Mouse (Mus musculus): Measurements from ENCODE around the gene Crb2. TPM values are rescaled to one million over a fixed set of nuclear protein-coding genes. Genes with fewer than 3 reads are reported as not detected.

Crb2 gene
- total RNA-seq (2014; rRNA removed) = not detected in 2 replicates
- 0.04 and 0.10 TPM in 2 replicates for polyA plus RNA-seq (2012; rRNA removed)

DNA sequence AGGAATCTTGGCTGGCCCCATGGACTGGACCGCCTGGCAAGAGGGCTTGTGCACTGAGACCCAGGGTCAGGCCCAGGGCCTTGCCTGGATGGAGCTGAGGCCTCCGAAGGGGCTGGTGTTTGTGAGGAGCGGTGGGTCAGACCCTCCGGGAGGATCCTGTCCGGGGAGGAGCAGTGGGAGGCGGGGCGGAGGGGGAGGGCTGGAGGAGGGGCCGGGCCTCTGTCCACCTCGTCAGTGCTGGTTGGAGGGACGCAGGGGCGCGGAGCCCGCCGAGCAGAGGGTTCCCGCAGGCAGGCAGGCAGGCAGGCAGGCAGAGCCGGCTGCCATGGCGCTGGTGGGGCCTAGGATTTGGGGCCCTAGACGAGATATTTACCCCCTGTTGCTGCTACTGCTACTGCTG lies at the start of gene Crb2:
Gene Crb2, plus strand, starts transcription at position 234 of the 400 bp plus-strand sequence.
- Histone ChIP-seq H3K79me2 (ENCODE audit: control insufficient read depth, insufficient read depth, low read length) (no peaks in the 10 kb centered on the region), H3K27me3 (ENCODE audit: control insufficient read depth, insufficient read depth, low read length) (0 out of 2 replicates have a peak, but pooled peaks cover 3% of the 10 kb centered on the region), H3K4me3 (ENCODE audit: insufficient read depth, low read depth, low read length) (no peak within 1 kb of the TSS), H3K4me1 (ENCODE audit: control insufficient read depth, insufficient read depth, low read length) (0 out of 2 replicates have a peak, but pooled peaks cover 2% of the 10 kb centered on the region), H3K9ac (ENCODE audit: low read depth, low read length) (no peak within 1 kb of the TSS), H3K36me3 (ENCODE audit: control insufficient read depth, insufficient read depth, low read length) (no peaks in the 10 kb centered on the region), H3K27ac (replicated peaks; ENCODE audit: insufficient read depth, low read depth, low read length) (no peak within 1 kb of the TSS)
- DNase-seq (ENCODE audit: extremely low read depth, low read depth, low spot score) = no peak
- WGBS = 23% methylated on average over 18 of the region's 18 CpGs
- no peak for TF ChIP-seq POLR2A (IDR thresholded peaks at IDR 0.05; ENCODE audit: extremely low read depth, insufficient read depth, low read length)
- TF ChIP-seq CTCF (IDR thresholded peaks at IDR 0.05; ENCODE audit: low read depth, low read length) = no peak

- Histone ChIP-seq H3K27me3 (ENCODE audit: control insufficient read depth, insufficient read depth, low read length) (no peaks in the 10 kb centered on the region), H3K9ac (ENCODE audit: low read depth, low read length) (no peak overlapping the region), H3K79me2 (ENCODE audit: control insufficient read depth, insufficient read depth, low read length) (no peaks in the 10 kb centered on the region), H3K4me3 (ENCODE audit: insufficient read depth, low read depth, low read length) (no peak overlapping the region), H3K27ac (replicated peaks; ENCODE audit: insufficient read depth, low read depth, low read length) (no peak overlapping the region), H3K4me1 (ENCODE audit: control insufficient read depth, insufficient read depth, low read length) (no peaks in the 10 kb centered on the region), H3K36me3 (ENCODE audit: control insufficient read depth, insufficient read depth, low read length) (no peaks in the 10 kb centered on the region)
- no peak for DNase-seq (ENCODE audit: extremely low read depth, low read depth, low spot score)
- WGBS = 90% methylated on average over 5 of the region's 5 CpGs
- TF ChIP-seq POLR2A (IDR thresholded peaks at IDR 0.05; ENCODE audit: extremely low read depth, insufficient read depth, low read length) (no peak), CTCF (IDR thresholded peaks at IDR 0.05; ENCODE audit: low read depth, low read length) (no peak)
Observed at GRCm38 (mm10) chr2:37731241-37731801, 44.7 kb upstream of the Crb2 start.

- TF ChIP-seq CTCF (IDR thresholded peaks at IDR 0.05; ENCODE audit: low read depth, low read length) (no peak), POLR2A (IDR thresholded peaks at IDR 0.05; ENCODE audit: extremely low read depth, insufficient read depth, low read length) (no peak)
- no peaks in the 10 kb centered on the region for H3K4me1 ChIP-seq (ENCODE audit: control insufficient read depth, insufficient read depth, low read length)
- H3K27ac ChIP-seq (replicated peaks; ENCODE audit: insufficient read depth, low read depth, low read length) = no peak overlapping the region
- WGBS = 45% methylated on average over 17 of the region's 17 CpGs
- H3K9ac ChIP-seq (ENCODE audit: low read depth, low read length) = no peak overlapping the region
- no peak for DNase-seq (ENCODE audit: extremely low read depth, low read depth, low spot score)
- no peaks in the 10 kb centered on the region for H3K27me3 ChIP-seq (ENCODE audit: control insufficient read depth, insufficient read depth, low read length)
- no peak overlapping the region for H3K4me3 ChIP-seq (ENCODE audit: insufficient read depth, low read depth, low read length)
- H3K36me3 ChIP-seq (ENCODE audit: control insufficient read depth, insufficient read depth, low read length) = no peaks in the 10 kb centered on the region
- H3K79me2 ChIP-seq (ENCODE audit: control insufficient read depth, insufficient read depth, low read length) = no peaks in the 10 kb centered on the region
Observed at GRCm38 (mm10) chr2:37734979-37735806, 40.9 kb upstream of the Crb2 start.

GRCm38 (mm10) chr2:37735807-37736188 lies 40.3 kb upstream of the Crb2 start:
- no peak for DNase-seq (ENCODE audit: extremely low read depth, low read depth, low spot score)
- Histone ChIP-seq H3K79me2 (ENCODE audit: control insufficient read depth, insufficient read depth, low read length) (no peaks in the 10 kb centered on the region), H3K36me3 (ENCODE audit: control insufficient read depth, insufficient read depth, low read length) (no peaks in the 10 kb centered on the region), H3K9ac (ENCODE audit: low read depth, low read length) (no peak overlapping the region), H3K4me1 (ENCODE audit: control insufficient read depth, insufficient read depth, low read length) (no peaks in the 10 kb centered on the region), H3K4me3 (ENCODE audit: insufficient read depth, low read depth, low read length) (no peak overlapping the region), H3K27me3 (ENCODE audit: control insufficient read depth, insufficient read depth, low read length) (no peaks in the 10 kb centered on the region), H3K27ac (replicated peaks; ENCODE audit: insufficient read depth, low read depth, low read length) (no peak overlapping the region)
- 49% methylated on average over 1 of the region's 1 CpGs for WGBS
- TF ChIP-seq POLR2A (IDR thresholded peaks at IDR 0.05; ENCODE audit: extremely low read depth, insufficient read depth, low read length) (no peak), CTCF (IDR thresholded peaks at IDR 0.05; ENCODE audit: low read depth, low read length) (no peak)

GRCm38 (mm10) chr2:37741806-37742554 lies 34.1 kb upstream of the Crb2 start:
- Histone ChIP-seq H3K36me3 (ENCODE audit: control insufficient read depth, insufficient read depth, low read length) (no peaks in the 10 kb centered on the region), H3K4me3 (ENCODE audit: insufficient read depth, low read depth, low read length) (no peak overlapping the region)
- WGBS = 34% methylated on average over 20 of the region's 20 CpGs

More at GRCm38 (mm10) chr2:37741806-37742554, 34.1 kb upstream of the Crb2 start:
- Histone ChIP-seq H3K9ac (ENCODE audit: low read depth, low read length) (peak overlapping the region; percentile 3; the same call in 1 of the 2 replicates), H3K27ac (replicated peaks; ENCODE audit: insufficient read depth, low read depth, low read length) (no peak overlapping the region), H3K4me1 (ENCODE audit: control insufficient read depth, insufficient read depth, low read length) (no peaks in the 10 kb centered on the region; the same call in 1 of the 2 replicates), H3K27me3 (ENCODE audit: control insufficient read depth, insufficient read depth, low read length) (no peaks in the 10 kb centered on the region), H3K79me2 (ENCODE audit: control insufficient read depth, insufficient read depth, low read length) (no peaks in the 10 kb centered on the region)
- DNase-seq (ENCODE audit: extremely low read depth, low read depth, low spot score) = peak; percentile 92
- TF ChIP-seq POLR2A (IDR thresholded peaks at IDR 0.05; ENCODE audit: extremely low read depth, insufficient read depth, low read length) (no peak), CTCF (IDR thresholded peaks at IDR 0.05; ENCODE audit: low read depth, low read length) (peak; percentile 58)

Data from liver, adult 2 months (tissue).